Mouse (Mus musculus) midbrain, embryonic 14.5 days (tissue): ENCODE results near the gene Qrich1. TPM values are rescaled to one million over a fixed set of nuclear protein-coding genes. Genes with fewer than 3 reads are reported as not detected.
"Not testable (repeated sequence)": the region's sequence is repeated elsewhere in the genome, so short reads cannot be mapped to it uniquely, and the experiment has no call there.

Experiments used
- ATAC-seq: fragments of 200-750 bp; cut with Nextera tagmentation; 2 replicates; pipeline ENCODE4 v1.8.0; 2017; ENCODE audit warnings: moderate number of reproducible peaks, moderate library complexity; ENCODE audit not compliant: low FRiP score, low TSS enrichment
- DNase-seq: peaks from one replicate; pipeline ENCODE4 v3.0.0-alpha.2; 2015
- H3K27ac ChIP-seq: fragments of 300-500 bp; sonication (generic); replicated peaks from 2 replicates; pipeline ENCODE4 v1.5.1; 2014; ENCODE audit warnings: mild to moderate bottlenecking, low read depth, low read length, moderate library complexity
- H3K27me3 ChIP-seq: fragments of 300-500 bp; sonication (generic); 2 replicates; pipeline ENCODE4 v1.6.1; 2014; ENCODE audit warnings: low read length, control low read depth, mixed read lengths; ENCODE audit not compliant: control insufficient read depth, insufficient read depth
- H3K36me3 ChIP-seq: fragments of 300-500 bp; sonication (generic); 2 replicates; pipeline ENCODE4 v1.6.1; 2014; ENCODE audit warnings: low read length, control low read depth; ENCODE audit not compliant: control insufficient read depth, insufficient read depth
- H3K4me1 ChIP-seq: fragments of 300-500 bp; sonication (generic); 2 replicates; pipeline ENCODE4 v1.6.1; 2014; ENCODE audit warnings: mild to moderate bottlenecking, antibody characterized with exemption, low read length, control low read depth; ENCODE audit not compliant: control insufficient read depth, insufficient read depth
- H3K4me2 ChIP-seq: fragments of 300-500 bp; sonication (generic); 2 replicates; pipeline ENCODE4 v1.6.1; 2014; ENCODE audit warnings: mild to moderate bottlenecking, low read length, moderate library complexity
- H3K4me3 ChIP-seq: fragments of 300-500 bp; sonication (generic); replicated peaks from 2 replicates; pipeline ENCODE4 v1.5.1; 2014; ENCODE audit warnings: low read depth, low read length
- H3K9ac ChIP-seq: fragments of 300-500 bp; sonication (generic); replicated peaks from 2 replicates; pipeline ENCODE4 v1.6.1; 2014; ENCODE audit warnings: mild to moderate bottlenecking, low read length, moderate library complexity
- H3K9me3 ChIP-seq: fragments of 300-500 bp; sonication (generic); 2 replicates; pipeline ENCODE4 v1.6.1; 2016; ENCODE audit warnings: low read length, control low read depth, mixed read lengths; ENCODE audit not compliant: control insufficient read depth
- WGBS: fragments of 180-500 bp; shearing (Covaris S2); extraction: QIAGEN DNeasy Blood & Tissue Kit; methylation state at CpG from one replicate; pipeline ENCODE4 v1.1.7; 2014; 5-methylcytosine and 5-hydroxymethylcytosine counted together
- microRNA counts: library from miRNA; unstranded; fragments of <30 nt; microRNA quantifications from one replicate; lab custom pipeline; 2016
- microRNA-seq: library from miRNA; unstranded; fragments of <30 nt; microRNA quantifications from one replicate; pipeline ENCODE4, GENCODE M21; 2016
- polyA plus RNA-seq: library from polyadenylated mRNA; unstranded; fragments of >200 nt; fragmentation: Nextera tagmentation; extraction: Ambion mirVana; gene quantifications from 2 replicates; pipeline ENCODE4 v1.2.1, GENCODE M21; 2014

The Qrich1 gene
- polyA plus RNA-seq, 1 experiment from 2014 or later: 146 TPM

DNA sequence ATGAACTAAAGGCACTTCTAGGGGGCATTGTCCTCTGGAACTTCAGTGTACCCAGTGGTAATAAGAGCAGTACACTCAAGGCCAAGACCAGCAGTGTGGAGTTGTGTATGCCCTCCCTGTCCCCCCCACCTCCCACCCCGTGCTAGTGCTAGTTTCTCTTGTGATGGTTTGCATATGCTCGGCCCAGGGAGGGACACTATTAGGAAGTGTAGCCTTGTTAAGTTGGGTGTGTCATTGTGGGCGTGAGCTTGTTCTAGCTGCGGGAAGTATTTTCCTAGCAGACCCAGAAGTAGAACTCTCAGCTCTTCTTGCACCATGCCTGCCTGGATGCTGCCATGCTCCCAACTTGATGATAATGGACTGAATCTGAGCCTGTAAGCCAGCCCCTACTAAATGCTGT, 85.4 kb downstream of the Qrich1 start:
- Histone ChIP-seq H3K27ac (no peak overlapping the region), H3K27me3 (no peaks in the 10 kb centered on the region), H3K9ac (no peak overlapping the region), H3K4me1 (no peaks in the 10 kb centered on the region), H3K4me3 (no peak overlapping the region), H3K4me2 (no peak overlapping the region), H3K9me3 (no peaks in the 10 kb centered on the region), H3K36me3 (peaks cover 41% of the 10 kb centered on the region)
- ATAC-seq (no peak), DNase-seq (no peak)
- WGBS: 91% methylated on average over 4 of the region's 4 CpGs

DNA sequence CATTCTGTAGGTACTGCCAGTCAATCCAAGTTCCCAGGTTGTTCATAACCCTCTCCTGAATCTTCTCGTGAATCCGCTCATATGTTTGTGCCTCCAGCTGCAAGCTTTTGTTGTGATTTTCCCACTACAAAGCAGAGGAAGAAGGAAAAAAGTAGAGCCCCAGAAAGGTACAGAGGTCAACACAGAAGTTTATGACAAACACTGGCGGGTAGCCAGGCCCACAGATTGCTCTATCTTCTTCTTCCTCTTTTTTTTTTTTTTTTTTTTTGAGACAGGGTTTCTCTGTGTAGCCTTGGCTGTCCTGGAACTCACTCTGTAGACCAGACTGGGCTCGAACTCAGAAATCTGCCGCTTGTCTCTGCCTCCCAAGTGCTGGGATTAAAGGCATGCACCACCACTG, 91.3 kb downstream of the Qrich1 start:
- not testable (repeated sequence) for H3K9ac ChIP-seq, H3K4me2 ChIP-seq, H3K27me3 ChIP-seq, ATAC-seq, H3K27ac ChIP-seq, H3K9me3 ChIP-seq, H3K4me3 ChIP-seq, H3K4me1 ChIP-seq, DNase-seq
- 91% methylated on average over 5 of the region's 5 CpGs for WGBS
- H3K36me3 ChIP-seq: peaks cover 93% of the 10 kb centered on the region

DNA sequence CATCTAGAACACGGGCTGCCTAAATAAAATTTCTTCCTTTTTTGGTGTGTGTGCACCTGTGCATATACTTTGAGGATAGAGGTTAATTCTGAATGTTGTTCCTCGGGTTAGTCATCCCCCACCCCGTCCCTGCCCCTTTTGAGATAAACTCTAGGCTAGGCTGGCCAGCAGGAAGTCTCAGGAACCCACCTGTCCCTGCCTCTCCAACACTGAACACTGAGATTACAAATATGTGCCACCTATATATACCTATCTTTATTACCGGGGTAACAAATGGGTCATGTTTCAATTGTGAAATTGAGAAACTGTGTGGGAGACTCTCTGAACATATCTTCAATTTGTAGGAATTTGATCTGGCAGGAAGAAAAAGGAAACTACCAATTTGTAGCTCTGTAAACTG, 92.3 kb downstream of the Qrich1 start:
- Histone ChIP-seq H3K9me3 (no peaks in the 10 kb centered on the region), H3K27ac (no peak overlapping the region), H3K4me1 (no peaks in the 10 kb centered on the region), H3K4me2 (no peak overlapping the region), H3K9ac (no peak overlapping the region), H3K4me3 (no peak overlapping the region), H3K27me3 (no peaks in the 10 kb centered on the region), H3K36me3 (peaks cover 93% of the 10 kb centered on the region)
- ATAC-seq: no peak
- DNase-seq: no peak
- 95% methylated on average over 4 of the region's 4 CpGs for WGBS

MicroRNA genes within 50 kb of the gene (microRNA counts, 519-probe panel; counts per million panel counts)
- microRNA mmu-miR-191 (lab: Ali Mortazavi, UCI): 4,950 counts per million, percentile 47 among the panel's probes with 10 or more counts
- microRNA mmu-miR-425 (lab: Ali Mortazavi, UCI): 3,845 counts per million, percentile 22 among the panel's probes with 10 or more counts

Small RNA genes within 50 kb of the gene (microRNA-seq; reads per million reads assigned to microRNA genes)
- not detected for gene Gm24083
- not detected for gene Mir191
- gene Mir425: 1,571 reads per million, percentile 84 among the genes with 10 or more reads in this experiment

Other genes with a start within 250 kb of the Qrich1 start
- gene Nicn1, start 226.4 kb upstream of the Qrich1 start, polyA plus RNA-seq: 138 and 157 TPM in 2 replicates
- gene Amt, start 220.0 kb upstream of the Qrich1 start, polyA plus RNA-seq: 23.2 and 23.5 TPM in 2 replicates
- gene Rhoa, start 210.7 kb upstream of the Qrich1 start, polyA plus RNA-seq: 217 and 224 TPM in 2 replicates
- 52.3 and 56.3 TPM in 2 replicates for gene Tcta, start 210.6 kb upstream of the Qrich1 start, polyA plus RNA-seq
- gene Gpx1, start 177.9 kb upstream of the Qrich1 start, polyA plus RNA-seq: 476 and 480 TPM in 2 replicates
- 113 and 144 TPM in 2 replicates for gene Usp4, start 169.0 kb upstream of the Qrich1 start, polyA plus RNA-seq
- gene 1700102P08Rik, start 124.0 kb upstream of the Qrich1 start, polyA plus RNA-seq: 1.6 and 2.7 TPM in 2 replicates
- 0.98 and 1.4 TPM in 2 replicates for gene Ccdc36, start 88.3 kb upstream of the Qrich1 start, polyA plus RNA-seq
- not detected in 2 replicates for gene BC048562, start 80.3 kb upstream of the Qrich1 start, polyA plus RNA-seq
- 48.8 and 58.2 TPM in 2 replicates for gene Ccdc71, start 56.3 kb upstream of the Qrich1 start, polyA plus RNA-seq
- 59.3 and 61.2 TPM in 2 replicates for gene Klhdc8b, start 55.2 kb upstream of the Qrich1 start, polyA plus RNA-seq
- 9.4 and 15.9 TPM in 2 replicates for gene Lamb2, start 37.1 kb upstream of the Qrich1 start, polyA plus RNA-seq
- 64.3 and 72.5 TPM in 2 replicates for gene Usp19, start 26.2 kb upstream of the Qrich1 start, polyA plus RNA-seq
- gene Qars, start 9.1 kb upstream of the Qrich1 start, polyA plus RNA-seq: 61.8 and 70.8 TPM in 2 replicates
- gene Impdh2, start 43.5 kb downstream of the Qrich1 start, polyA plus RNA-seq: 99.3 and 107 TPM in 2 replicates
- gene Ndufaf3, start 50.6 kb downstream of the Qrich1 start, polyA plus RNA-seq: 76.7 and 86.2 TPM in 2 replicates
- 263 and 271 TPM in 2 replicates for gene Dalrd3, start 53.1 kb downstream of the Qrich1 start, polyA plus RNA-seq
- gene Wdr6, start 61.9 kb downstream of the Qrich1 start, polyA plus RNA-seq: 273 and 274 TPM in 2 replicates
- 27.0 and 30.5 TPM in 2 replicates for gene P4htm, start 80.9 kb downstream of the Qrich1 start, polyA plus RNA-seq
- gene Arih2, start 132.6 kb downstream of the Qrich1 start, polyA plus RNA-seq: 37.6 and 45.3 TPM in 2 replicates
- gene Slc25a20, start 145.3 kb downstream of the Qrich1 start, polyA plus RNA-seq: 26.8 and 33.8 TPM in 2 replicates
- 53.8 and 68.1 TPM in 2 replicates for gene Prkar2a, start 172.5 kb downstream of the Qrich1 start, polyA plus RNA-seq